Mouse (Mus musculus) CH12.LX (cell line): ENCODE measurements around the gene Tulp2. TPM values are rescaled to one million over a fixed set of nuclear protein-coding genes. Genes with fewer than 3 reads are reported as not detected.
"Not testable (repeated sequence)": the region's sequence is repeated elsewhere in the genome, so short reads cannot be mapped to it uniquely, and the experiment has no call there.

Experiments used
- DNase-seq: peaks from one replicate; pipeline ENCODE4 v3.0.0-alpha.2; 2013; ENCODE audit errors: extremely low read depth
- H3K27ac ChIP-seq: 2 replicates; pipeline ENCODE4 v1.5.1; 2012; ENCODE audit warnings: low read depth, mild to moderate bottlenecking, control low read depth, moderate library complexity; ENCODE audit not compliant: insufficient read depth
- H3K27me3 ChIP-seq: replicated peaks from 2 replicates; pipeline ENCODE3; 2012; ENCODE audit warnings: inconsistent platforms
- H3K36me3 ChIP-seq, 2 experiments: replicated peaks in 1 of 2; 2 replicates each; pipeline versions ENCODE3 to v1.6.1; 2012; ENCODE audit warnings: inconsistent platforms in 1 of 2, low read length in 1 of 2, mild to moderate bottlenecking in 1 of 2, mixed read lengths in 1 of 2, moderate library complexity in 1 of 2; ENCODE audit not compliant: control insufficient read depth in 1 of 2, insufficient read depth in 1 of 2
- H3K4me1 ChIP-seq, 2 experiments: 2 replicates each; pipeline ENCODE4 v1.6.1; 2012; ENCODE audit warnings: inconsistent platforms in 1 of 2, moderate library complexity in 1 of 2; ENCODE audit not compliant: insufficient read depth in 2 of 2, control insufficient read depth in 1 of 2
- H3K4me2 ChIP-seq: 2 replicates; pipeline ENCODE4 v1.6.1; 2012; ENCODE audit warnings: low read depth, mild to moderate bottlenecking, control low read depth; ENCODE audit not compliant: poor library complexity, insufficient read depth, severe bottlenecking
- H3K4me3 ChIP-seq, 3 experiments: fragments of 150-350 bp in 1 of 3; sonication (generic) in 1 of 3; replicated peaks in 1 of 3; 2 replicates each; pipeline versions ENCODE3 to v1.5.1; 2011 to 2012; ENCODE audit warnings: low read depth in 2 of 3, low read length in 2 of 3, mild to moderate bottlenecking in 2 of 3, moderate library complexity in 2 of 3, control low read depth in 1 of 3, improper control_type of control experiment in 1 of 3, inconsistent platforms in 1 of 3, mixed read lengths in 1 of 3; ENCODE audit not compliant: poor library complexity in 1 of 3
- H3K79me2 ChIP-seq: replicated peaks from 2 replicates; pipeline ENCODE4 v1.6.1; 2012; ENCODE audit warnings: mild to moderate bottlenecking, moderate library complexity; ENCODE audit not compliant: control insufficient read depth, poor library complexity, insufficient read depth, severe bottlenecking; ENCODE audit errors: extremely low read depth
- H3K9ac ChIP-seq: 2 replicates; pipeline ENCODE4 v1.6.1; 2012; ENCODE audit warnings: low read depth, mild to moderate bottlenecking, control low read depth, moderate library complexity; ENCODE audit not compliant: insufficient read depth
- H3K9me3 ChIP-seq: replicated peaks from 2 replicates; pipeline ENCODE3; 2012; ENCODE audit warnings: low read length, inconsistent platforms, mixed read lengths
- CHD1 ChIP-seq: IDR thresholded peaks from 2 replicates; pipeline ENCODE4 v1.6.1; 2012; ENCODE audit warnings: low read depth, low read length, improper control_type of control experiment, inconsistent platforms
- EP300 ChIP-seq: IDR thresholded peaks from 2 replicates; pipeline ENCODE4 v1.6.1; 2011; ENCODE audit warnings: low read length, improper control_type of control experiment
- ETS1 ChIP-seq: conservative IDR thresholded peaks from 2 replicates; pipeline ENCODE4 v1.6.1; 2012; ENCODE audit warnings: low read depth, mild to moderate bottlenecking, inconsistent platforms, low read length, improper control_type of control experiment, moderate library complexity
- GABPA ChIP-seq: IDR thresholded peaks from 2 replicates; pipeline ENCODE4 v1.6.1; 2012; ENCODE audit warnings: low read depth, low read length, improper control_type of control experiment, inconsistent platforms; ENCODE audit not compliant: insufficient replicate concordance
- HCFC1 ChIP-seq: IDR thresholded peaks from 2 replicates; pipeline ENCODE4 v1.6.1; 2012; ENCODE audit warnings: low read depth, mild to moderate bottlenecking, inconsistent platforms, low read length, improper control_type of control experiment
- IRF4 ChIP-seq: IDR thresholded peaks from 2 replicates; pipeline ENCODE4 v1.6.1; 2014; ENCODE audit warnings: low read depth, mild to moderate bottlenecking, inconsistent platforms, low read length, improper control_type of control experiment
- JUND ChIP-seq: conservative IDR thresholded peaks from 2 replicates; pipeline ENCODE4 v1.6.1; 2011; ENCODE audit warnings: low read depth, low read length, improper control_type of control experiment
- MAFK ChIP-seq: IDR thresholded peaks from 2 replicates; pipeline ENCODE4 v1.6.1; 2011; ENCODE audit warnings: low read length, improper control_type of control experiment; ENCODE audit not compliant: insufficient replicate concordance
- MAX ChIP-seq: IDR thresholded peaks from 2 replicates; pipeline ENCODE4 v1.6.1; 2011; ENCODE audit warnings: low read length, improper control_type of control experiment
- MEF2A ChIP-seq: IDR thresholded peaks from 2 replicates; pipeline ENCODE4 v1.6.1; 2014; ENCODE audit warnings: low read depth, mild to moderate bottlenecking, inconsistent platforms, low read length, improper control_type of control experiment, borderline replicate concordance
- MXI1 ChIP-seq: IDR thresholded peaks from 2 replicates; pipeline ENCODE4 v1.6.1; 2011; ENCODE audit warnings: mild to moderate bottlenecking, low read depth, low read length, improper control_type of control experiment
- NELFE ChIP-seq: IDR thresholded peaks from 2 replicates; pipeline ENCODE4 v1.6.1; 2011; ENCODE audit warnings: low read depth, low read length, improper control_type of control experiment
- PAX5 ChIP-seq: IDR thresholded peaks from 2 replicates; pipeline ENCODE4 v1.6.1; 2012; ENCODE audit warnings: low read length, inconsistent platforms, mixed read lengths
- POLR2AphosphoS2 ChIP-seq: IDR thresholded peaks from 2 replicates; pipeline ENCODE4 v1.6.1; 2011; ENCODE audit warnings: low read depth, low read length, improper control_type of control experiment
- TCF12 ChIP-seq: IDR thresholded peaks from 2 replicates; pipeline ENCODE4 v1.6.1; 2014; ENCODE audit warnings: low read depth, mild to moderate bottlenecking, inconsistent platforms, low read length, improper control_type of control experiment
- UBTF ChIP-seq: IDR thresholded peaks from 2 replicates; pipeline ENCODE4 v1.6.1; 2012; ENCODE audit warnings: low read depth, mild to moderate bottlenecking, inconsistent platforms, low read length, improper control_type of control experiment, moderate library complexity
- USF1 ChIP-seq: IDR thresholded peaks from 2 replicates; pipeline ENCODE4 v1.6.1; 2014; ENCODE audit warnings: low read depth, mild to moderate bottlenecking, inconsistent platforms, low read length, improper control_type of control experiment
- ZC3H11A ChIP-seq: IDR thresholded peaks from 2 replicates; pipeline ENCODE4 v1.6.1; 2012; ENCODE audit warnings: low read depth, mild to moderate bottlenecking, inconsistent platforms, low read length, improper control_type of control experiment
- dilution Hi-C: fragments of 300-500 bp; cut with MboI; formaldehyde crosslinking; loops from 2 replicates; pipeline ENCODE4 v1.14.3; 2020; ENCODE audit warnings: low sequenced_read_pairs; ENCODE audit not compliant: extremely low pct_unique_long_range_greater_than_20kb, extremely low pct_ligation_motif_present
- in situ Hi-C: fragments of 300-500 bp; cut with MboI; formaldehyde crosslinking; loops from 3 replicates; pipeline ENCODE4 v1.14.3; 2019; ENCODE audit warnings: low sequenced_read_pairs, low pct_ligation_motif_present, low pct_unique_long_range_greater_than_20kb, mixed read lengths
- polyA plus RNA-seq: library from polyadenylated mRNA; unstranded; fragments of >175 nt; gene quantifications from 2 replicates; pipeline ENCODE4 v1.2.1, GENCODE M21; 2012; ENCODE audit warnings: low read depth; ENCODE audit not compliant: insufficient read length
- total RNA-seq, 2 experiments: library from RNA; depleted of rRNA; stranded (reverse); fragments of 300-350 nt in 1 of 2; fragments of >200 nt in 1 of 2; gene quantifications; 2 replicates each; pipeline ENCODE4 v1.2.3; 2012 to 2014

The Tulp2 gene
- total and polyA plus RNA-seq, 3 experiments: 0.13 TPM; not detected in 2

DNA sequence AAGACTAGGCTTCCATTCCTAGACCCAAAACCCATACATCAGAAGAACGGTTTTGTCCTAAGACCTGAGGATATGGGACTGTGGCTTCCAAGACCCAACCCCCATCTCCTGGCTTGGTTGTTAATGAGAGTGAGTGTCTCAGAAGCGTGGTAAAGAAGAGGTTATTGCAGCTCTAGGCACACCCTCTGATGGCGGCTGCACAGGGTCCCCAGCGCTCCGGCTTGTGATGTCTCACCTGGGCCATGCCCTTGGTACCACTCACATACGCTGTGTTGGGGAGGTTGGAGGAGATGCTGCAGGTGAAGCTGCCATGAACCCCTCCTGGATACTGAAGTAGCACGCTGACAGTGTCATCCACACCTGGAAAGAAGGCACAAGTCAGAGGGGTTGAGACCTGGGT lies 2.9 kb upstream of the Tulp2 start:
- Histone ChIP-seq H3K9me3 (no peaks in the 10 kb centered on the region), H3K36me3 (peaks cover 21 to 71% of the 10 kb centered on the region in 2 experiments), H3K9ac (no peak overlapping the region), H3K4me2 (no peak overlapping the region), H3K79me2 (no peaks in the 10 kb centered on the region), H3K4me3 (no peak overlapping the region), H3K27ac (no peak overlapping the region), H3K27me3 (no peaks in the 10 kb centered on the region), H3K4me1 (0 out of 4 replicates have a peak, but pooled peaks cover 0 to 2% of the 10 kb centered on the region in 2 experiments)
- dilution Hi-C loops (no loop called here), in situ Hi-C loops (no loop called here)
- DNase-seq: no peak
- TF ChIP-seq GABPA (no peak), NELFE (no peak), EP300 (no peak), HCFC1 (no peak), UBTF (no peak), MXI1 (no peak), JUND (no peak), TCF12 (no peak), MAX (no peak), MEF2A (no peak), MAFK (no peak), PAX5 (no peak), IRF4 (no peak), ETS1 (no peak), CHD1 (no peak), POLR2AphosphoS2 (no peak), ZC3H11A (no peak), USF1 (no peak)

GRCm38 (mm10) chr7:45480310-45480709 lies 1.4 kb upstream of the Tulp2 start:
- in situ Hi-C loops, H3K79me2 ChIP-seq, H3K4me2 ChIP-seq, H3K9ac ChIP-seq, H3K27me3 ChIP-seq, H3K4me3 ChIP-seq, H3K9me3 ChIP-seq, H3K4me1 ChIP-seq, DNase-seq, dilution Hi-C loops, H3K27ac ChIP-seq: not testable (repeated sequence)
- peaks cover 17 to 63% of the 10 kb centered on the region in 2 experiments for H3K36me3 ChIP-seq
